8 mouse cellular contexts compared by ENCODE assay signal in genomic region chr12:113152272-113152661, GRCm38 (mm10). TPM values are rescaled to one million over a fixed set of nuclear protein-coding genes. Genes with fewer than 3 reads are reported as not detected.
DNase-seq lines count a peak whose midpoint lies in the region; ATAC-seq lines count a peak whose summit lies in the region.

No protein-coding gene starts in this region.

- peaks cover 43% of the 10 kb centered on the region for H3K4me1 ChIP-seq in intestine, embryonic 16.5 days (ENCODE audit: control insufficient read depth, insufficient read depth, low read length)

- H3K9ac ChIP-seq in intestine, embryonic 16.5 days (ENCODE audit: low read depth, low read length), result peak overlapping the region; percentile 73

- H3K9me3 ChIP-seq in intestine, embryonic 16.5 days (ENCODE audit: control insufficient read depth, low read length), result no peaks in the 10 kb centered on the region

- WGBS in intestine, embryonic 16.5 days, result 18% methylated on average over 19 of the region's 19 CpGs

- peak overlapping the region; percentile 9 for H3K27ac ChIP-seq in intestine, embryonic 16.5 days (ENCODE audit: low read length)

- H3K4me3 ChIP-seq in intestine, embryonic 16.5 days (ENCODE audit: low read length), result peak overlapping the region; percentile 67

- DNase-seq in urinary bladder, postnatal 14 days (ENCODE audit: low spot score), result peak; percentile 44
- no peak for DNase-seq in urinary bladder, adult 2 months (ENCODE audit: low spot score)
- DNase-seq in gastrocnemius, postnatal 25 days, result peak; percentile 61
- peak; percentile 53 for DNase-seq in lung, postnatal 25 days (ENCODE audit: low spot score)
- peak; percentile 81 for DNase-seq in thymus, postnatal 14 days
- DNase-seq in adrenal gland, adult 18-20 months (ENCODE audit: low spot score in 2 of 2), result no peak
- no peak for DNase-seq in adrenal gland, postnatal 14 days

- H3K4me2 ChIP-seq in intestine, embryonic 16.5 days (ENCODE audit: low read depth, low read length), result peak overlapping the region; percentile 92

- no peaks in the 10 kb centered on the region for H3K36me3 ChIP-seq in intestine, embryonic 16.5 days (ENCODE audit: control insufficient read depth, insufficient read depth, low read length)

- no peaks in the 10 kb centered on the region; the same call in 1 of the 2 replicates for H3K27me3 ChIP-seq in intestine, embryonic 16.5 days (replicated peaks; ENCODE audit: control insufficient read depth, insufficient read depth, low read length)

- ATAC-seq in intestine, embryonic 16.5 days, result no peak

RNA-seq across cellular contexts. Expression of gene Tedc1, which starts 4.0 kb away (rescaled TPM):
- 1.3 TPM in 2 replicates for polyA plus RNA-seq in urinary bladder, adult 2 months (2012; rRNA removed)
- under 1 TPM; 0.46 to 0.54 TPM for total RNA-seq in gastrocnemius, postnatal 25 days (2021)
- 21.4 and 22.7 TPM in 2 replicates for polyA plus RNA-seq in intestine, embryonic 16.5 days (2015; fragmentation: Nextera tagmentation; extraction: Ambion mirVana)
- under 1 TPM; 0.83 to 0.93 TPM for total RNA-seq in adrenal gland, adult 18-20 months (2021)
- total RNA-seq in adrenal gland, postnatal 14 days (2021), result 3.1 and 3.7 TPM in 2 replicates

RNA-seq across cellular contexts. Expression of gene Crip1, which starts 6.2 kb away (rescaled TPM):
- polyA plus RNA-seq in urinary bladder, adult 2 months (2012; rRNA removed), result 805 and 1,244 TPM in 2 replicates
- 100 to 1,000 TPM in 1 of 2 experiments, 10 to 100 TPM in 1; 90.0 to 150 TPM for total RNA-seq in gastrocnemius, postnatal 25 days (2021)
- polyA plus RNA-seq in intestine, embryonic 16.5 days (2015; fragmentation: Nextera tagmentation; extraction: Ambion mirVana), result 489 and 523 TPM in 2 replicates
- total RNA-seq in adrenal gland, adult 18-20 months (2021), result 100 to 1,000 TPM in 1 of 2 experiments, 10 to 100 TPM in 1; 52.9 to 106 TPM
- 79.4 and 132 TPM in 2 replicates for total RNA-seq in adrenal gland, postnatal 14 days (2021)

RNA-seq across cellular contexts. Expression of gene Crip2, which starts 12.2 kb away (rescaled TPM):
- polyA plus RNA-seq in urinary bladder, adult 2 months (2012; rRNA removed), result 303 and 339 TPM in 2 replicates
- 10 to 100 TPM; 39.5 to 52.5 TPM for total RNA-seq in gastrocnemius, postnatal 25 days (2021)
- polyA plus RNA-seq in intestine, embryonic 16.5 days (2015; fragmentation: Nextera tagmentation; extraction: Ambion mirVana), result 124 and 130 TPM in 2 replicates
- total RNA-seq in adrenal gland, adult 18-20 months (2021), result 10 to 100 TPM; 48.1 to 55.6 TPM
- total RNA-seq in adrenal gland, postnatal 14 days (2021), result 152 and 174 TPM in 2 replicates

RNA-seq across cellular contexts. Expression of gene Tmem121, which starts 33.5 kb away (rescaled TPM):
- 0.69 and 0.98 TPM in 2 replicates for polyA plus RNA-seq in urinary bladder, adult 2 months (2012; rRNA removed)
- total RNA-seq in gastrocnemius, postnatal 25 days (2021), result under 1 TPM; 0.33 to 0.46 TPM
- 5.6 and 5.8 TPM in 2 replicates for polyA plus RNA-seq in intestine, embryonic 16.5 days (2015; fragmentation: Nextera tagmentation; extraction: Ambion mirVana)
- 1 to 10 TPM; 5.4 to 7.2 TPM for total RNA-seq in adrenal gland, adult 18-20 months (2021)
- 3.4 and 4.7 TPM in 2 replicates for total RNA-seq in adrenal gland, postnatal 14 days (2021)

RNA-seq across cellular contexts. Expression of gene Mta1, which starts 54.2 kb away (rescaled TPM):
- 43.1 and 55.5 TPM in 2 replicates for polyA plus RNA-seq in urinary bladder, adult 2 months (2012; rRNA removed)
- total RNA-seq in gastrocnemius, postnatal 25 days (2021), result 10 to 100 TPM; 29.3 to 34.4 TPM
- polyA plus RNA-seq in intestine, embryonic 16.5 days (2015; fragmentation: Nextera tagmentation; extraction: Ambion mirVana), result 8.0 TPM in 2 replicates
- 10 to 100 TPM; 61.6 to 89.6 TPM for total RNA-seq in adrenal gland, adult 18-20 months (2021)
- 83.7 and 94.0 TPM in 2 replicates for total RNA-seq in adrenal gland, postnatal 14 days (2021)

Comparison
In these comparisons a context has a peak if more than half of its experiments do, and no peak if none do; other contexts are left out.
1. DNase-seq: peak in urinary bladder, postnatal 14 days (single experiment), gastrocnemius, postnatal 25 days (single experiment), lung, postnatal 25 days (single experiment) and thymus, postnatal 14 days (single experiment); none in urinary bladder, adult 2 months (single experiment), adrenal gland, adult 18-20 months (0 of 2) and adrenal gland, postnatal 14 days (single experiment).